Mouse (Mus musculus): ENCODE measurements around the gene 1110004F10Rik. TPM values are rescaled to one million over a fixed set of nuclear protein-coding genes. Genes with fewer than 3 reads are reported as not detected.
A peak's percentile ranks its signal among the peaks of the same experiment; 100 is the strongest.

Gene 1110004F10Rik
- polyA plus RNA-seq, 1 experiment from 2014 or later, result 434 TPM

- H3K9me3 ChIP-seq (replicated peaks; ENCODE audit: control insufficient read depth, low read length), result no peaks in the 10 kb centered on the region
- H3K4me2 ChIP-seq (ENCODE audit: low read length), result no peak overlapping the region
- WGBS, result 95% methylated on average over 10 of the region's 10 CpGs
- peaks cover 5% of the 10 kb centered on the region; the same call in 1 of the 2 replicates for H3K4me1 ChIP-seq (ENCODE audit: control insufficient read depth, insufficient read depth, low read length)
- ATAC-seq (no peak), DNase-seq (ENCODE audit: low spot score) (no peak)
- 0 out of 2 replicates have a peak, but pooled peaks cover 6% of the 10 kb centered on the region for H3K36me3 ChIP-seq (ENCODE audit: control insufficient read depth, insufficient read depth, low read length)
- H3K9ac ChIP-seq (ENCODE audit: low read length), result no peak overlapping the region
- no peak overlapping the region for H3K4me3 ChIP-seq (ENCODE audit: low read depth, low read length)
- no peak overlapping the region for H3K27ac ChIP-seq (ENCODE audit: low read depth, low read length)
- H3K27me3 ChIP-seq (replicated peaks; ENCODE audit: control insufficient read depth, insufficient read depth, low read length), result no peaks in the 10 kb centered on the region
Observed at GRCm38 (mm10) chr7:116129374-116129773, 90.2 kb downstream of the 1110004F10Rik start.

- H3K4me3 ChIP-seq (ENCODE audit: low read depth, low read length), result no peak overlapping the region
- ATAC-seq (peak; percentile 62), DNase-seq (ENCODE audit: low spot score) (peak; percentile 80)
- H3K4me2 ChIP-seq (ENCODE audit: low read length), result no peak overlapping the region
- no peaks in the 10 kb centered on the region for H3K9me3 ChIP-seq (replicated peaks; ENCODE audit: control insufficient read depth, low read length)
- WGBS, result 15% methylated on average over 4 of the region's 4 CpGs
- H3K27me3 ChIP-seq (replicated peaks; ENCODE audit: control insufficient read depth, insufficient read depth, low read length), result no peaks in the 10 kb centered on the region
- no peak overlapping the region; the same call in 1 of the 2 replicates for H3K9ac ChIP-seq (ENCODE audit: low read length)
- 0 out of 2 replicates have a peak, but pooled peaks cover 4% of the 10 kb centered on the region for H3K36me3 ChIP-seq (ENCODE audit: control insufficient read depth, insufficient read depth, low read length)
- peaks cover 5% of the 10 kb centered on the region; the same call in 1 of the 2 replicates for H3K4me1 ChIP-seq (ENCODE audit: control insufficient read depth, insufficient read depth, low read length)
- H3K27ac ChIP-seq (ENCODE audit: low read depth, low read length), result peak overlapping the region; percentile 36; the same call in 1 of the 2 replicates
Observed at GRCm38 (mm10) chr7:116131390-116131789, 92.2 kb downstream of the 1110004F10Rik start.

- Histone ChIP-seq H3K9ac (ENCODE audit: low read length) (peak overlapping the region; percentile 33; the same call in 1 of the 2 replicates), H3K4me1 (ENCODE audit: control insufficient read depth, insufficient read depth, low read length) (peaks cover 5% of the 10 kb centered on the region; the same call in 1 of the 2 replicates), H3K4me2 (ENCODE audit: low read length) (no peak overlapping the region), H3K27me3 (replicated peaks; ENCODE audit: control insufficient read depth, insufficient read depth, low read length) (no peaks in the 10 kb centered on the region), H3K9me3 (replicated peaks; ENCODE audit: control insufficient read depth, low read length) (no peaks in the 10 kb centered on the region), H3K4me3 (ENCODE audit: low read depth, low read length) (no peak overlapping the region), H3K27ac (ENCODE audit: low read depth, low read length) (no peak overlapping the region), H3K36me3 (ENCODE audit: control insufficient read depth, insufficient read depth, low read length) (peaks cover 7% of the 10 kb centered on the region; the same call in 1 of the 2 replicates)
- 4% methylated on average over 5 of the region's 5 CpGs for WGBS
- DNase-seq (ENCODE audit: low spot score), result peak; percentile 88
- peak; percentile 74 for ATAC-seq
Observed at GRCm38 (mm10) chr7:116132078-116132477, 92.9 kb downstream of the 1110004F10Rik start.

- WGBS, result 79% methylated on average over 31 of the region's 31 CpGs
- DNase-seq (ENCODE audit: low spot score), result no peak
Observed at GRCm38 (mm10) chr7:116134413-116135292, 95.5 kb downstream of the 1110004F10Rik start.

GRCm38 (mm10) chr7:116137149-116137548 lies 98.0 kb downstream of the 1110004F10Rik start:
- peaks cover 21% of the 10 kb centered on the region for H3K36me3 ChIP-seq (ENCODE audit: control insufficient read depth, insufficient read depth, low read length)
- no peak for ATAC-seq
- H3K27ac ChIP-seq (ENCODE audit: low read depth, low read length), result no peak overlapping the region
- H3K4me1 ChIP-seq (ENCODE audit: control insufficient read depth, insufficient read depth, low read length), result no peaks in the 10 kb centered on the region
- no peaks in the 10 kb centered on the region for H3K27me3 ChIP-seq (replicated peaks; ENCODE audit: control insufficient read depth, insufficient read depth, low read length)
- H3K9me3 ChIP-seq (replicated peaks; ENCODE audit: control insufficient read depth, low read length), result no peaks in the 10 kb centered on the region
- no peak overlapping the region for H3K4me3 ChIP-seq (ENCODE audit: low read depth, low read length)
- 93% methylated on average over 12 of the region's 12 CpGs for WGBS
- no peak overlapping the region for H3K9ac ChIP-seq (ENCODE audit: low read length)
- no peak overlapping the region for H3K4me2 ChIP-seq (ENCODE audit: low read length)
- DNase-seq (ENCODE audit: low spot score), result no peak

More at GRCm38 (mm10) chr7:116134413-116135292, 95.5 kb downstream of the 1110004F10Rik start:
- Histone ChIP-seq H3K9ac (ENCODE audit: low read length) (no peak overlapping the region), H3K4me3 (ENCODE audit: low read depth, low read length) (no peak overlapping the region), H3K27me3 (replicated peaks; ENCODE audit: control insufficient read depth, insufficient read depth, low read length) (no peaks in the 10 kb centered on the region), H3K4me2 (ENCODE audit: low read length) (no peak overlapping the region), H3K27ac (ENCODE audit: low read depth, low read length) (no peak overlapping the region), H3K9me3 (replicated peaks; ENCODE audit: control insufficient read depth, low read length) (no peaks in the 10 kb centered on the region), H3K36me3 (ENCODE audit: control insufficient read depth, insufficient read depth, low read length) (peaks cover 6% of the 10 kb centered on the region), H3K4me1 (ENCODE audit: control insufficient read depth, insufficient read depth, low read length) (peaks cover 5% of the 10 kb centered on the region; the same call in 1 of the 2 replicates)
- no peak for ATAC-seq

GRCm38 (mm10) chr7:116137671-116138070 lies 98.5 kb downstream of the 1110004F10Rik start:
- H3K4me1 ChIP-seq (ENCODE audit: control insufficient read depth, insufficient read depth, low read length), result no peaks in the 10 kb centered on the region
- no peak overlapping the region for H3K27ac ChIP-seq (ENCODE audit: low read depth, low read length)
- no peak overlapping the region for H3K4me2 ChIP-seq (ENCODE audit: low read length)
- DNase-seq (ENCODE audit: low spot score) (peak; percentile 24), ATAC-seq (no peak)
- H3K9me3 ChIP-seq (replicated peaks; ENCODE audit: control insufficient read depth, low read length), result no peaks in the 10 kb centered on the region
- H3K27me3 ChIP-seq (replicated peaks; ENCODE audit: control insufficient read depth, insufficient read depth, low read length), result no peaks in the 10 kb centered on the region
- H3K9ac ChIP-seq (ENCODE audit: low read length), result no peak overlapping the region
- H3K36me3 ChIP-seq (ENCODE audit: control insufficient read depth, insufficient read depth, low read length), result peaks cover 25% of the 10 kb centered on the region
- WGBS, result 72% methylated on average over 3 of the region's 3 CpGs
- no peak overlapping the region for H3K4me3 ChIP-seq (ENCODE audit: low read depth, low read length)

- Histone ChIP-seq H3K9ac (ENCODE audit: low read length) (no peak overlapping the region), H3K4me3 (ENCODE audit: low read depth, low read length) (no peak overlapping the region), H3K27ac (ENCODE audit: low read depth, low read length) (no peak overlapping the region), H3K27me3 (replicated peaks; ENCODE audit: control insufficient read depth, insufficient read depth, low read length) (no peaks in the 10 kb centered on the region), H3K36me3 (ENCODE audit: control insufficient read depth, insufficient read depth, low read length) (peaks cover 20% of the 10 kb centered on the region), H3K4me1 (ENCODE audit: control insufficient read depth, insufficient read depth, low read length) (no peaks in the 10 kb centered on the region), H3K9me3 (replicated peaks; ENCODE audit: control insufficient read depth, low read length) (no peaks in the 10 kb centered on the region), H3K4me2 (ENCODE audit: low read length) (no peak overlapping the region)
- WGBS, result 97% methylated on average over 6 of the region's 6 CpGs
- DNase-seq (ENCODE audit: low spot score) (no peak), ATAC-seq (no peak)
Observed at GRCm38 (mm10) chr7:116145030-116145429, 105.8 kb downstream of the 1110004F10Rik start.

GRCm38 (mm10) chr7:116147114-116147513 lies 107.9 kb downstream of the 1110004F10Rik start:
- WGBS, result 95% methylated on average over 2 of the region's 2 CpGs
- no peak for DNase-seq (ENCODE audit: low spot score)
- H3K36me3 ChIP-seq (ENCODE audit: control insufficient read depth, insufficient read depth, low read length), result peaks cover 8% of the 10 kb centered on the region; the same call in 1 of the 2 replicates
- no peak overlapping the region for H3K4me3 ChIP-seq (ENCODE audit: low read depth, low read length)
- H3K27me3 ChIP-seq (replicated peaks; ENCODE audit: control insufficient read depth, insufficient read depth, low read length), result no peaks in the 10 kb centered on the region
- no peak overlapping the region for H3K27ac ChIP-seq (ENCODE audit: low read depth, low read length)
- H3K9ac ChIP-seq (ENCODE audit: low read length), result no peak overlapping the region
- H3K9me3 ChIP-seq (replicated peaks; ENCODE audit: control insufficient read depth, low read length), result no peaks in the 10 kb centered on the region
- H3K4me2 ChIP-seq (ENCODE audit: low read length), result no peak overlapping the region
- H3K4me1 ChIP-seq (ENCODE audit: control insufficient read depth, insufficient read depth, low read length), result no peaks in the 10 kb centered on the region
- no peak for ATAC-seq

- Histone ChIP-seq H3K27ac (ENCODE audit: low read depth, low read length) (no peak overlapping the region), H3K36me3 (ENCODE audit: control insufficient read depth, insufficient read depth, low read length) (no peaks in the 10 kb centered on the region), H3K27me3 (replicated peaks; ENCODE audit: control insufficient read depth, insufficient read depth, low read length) (no peaks in the 10 kb centered on the region), H3K4me3 (ENCODE audit: low read depth, low read length) (no peak overlapping the region), H3K9me3 (replicated peaks; ENCODE audit: control insufficient read depth, low read length) (no peaks in the 10 kb centered on the region), H3K4me1 (ENCODE audit: control insufficient read depth, insufficient read depth, low read length) (no peaks in the 10 kb centered on the region), H3K4me2 (ENCODE audit: low read length) (no peak overlapping the region), H3K9ac (ENCODE audit: low read length) (no peak overlapping the region)
- 79% methylated on average over 4 of the region's 4 CpGs for WGBS
- DNase-seq (ENCODE audit: low spot score) (no peak), ATAC-seq (no peak)
Observed at GRCm38 (mm10) chr7:116149568-116149967, 110.4 kb downstream of the 1110004F10Rik start.
